Mouse (Mus musculus) thymus, postnatal 4 days (tissue): ENCODE measurements at regions not wholly inside any gene's neighbourhood (a gene's known extent, or its start where the extent isn't known, plus 50 kb on each side); places are given as distances from the start of the nearest gene placed in this dataset.

Source experiments
- DNase-seq: peaks from one replicate; pipeline ENCODE4 v3.0.0; 2021

DNA sequence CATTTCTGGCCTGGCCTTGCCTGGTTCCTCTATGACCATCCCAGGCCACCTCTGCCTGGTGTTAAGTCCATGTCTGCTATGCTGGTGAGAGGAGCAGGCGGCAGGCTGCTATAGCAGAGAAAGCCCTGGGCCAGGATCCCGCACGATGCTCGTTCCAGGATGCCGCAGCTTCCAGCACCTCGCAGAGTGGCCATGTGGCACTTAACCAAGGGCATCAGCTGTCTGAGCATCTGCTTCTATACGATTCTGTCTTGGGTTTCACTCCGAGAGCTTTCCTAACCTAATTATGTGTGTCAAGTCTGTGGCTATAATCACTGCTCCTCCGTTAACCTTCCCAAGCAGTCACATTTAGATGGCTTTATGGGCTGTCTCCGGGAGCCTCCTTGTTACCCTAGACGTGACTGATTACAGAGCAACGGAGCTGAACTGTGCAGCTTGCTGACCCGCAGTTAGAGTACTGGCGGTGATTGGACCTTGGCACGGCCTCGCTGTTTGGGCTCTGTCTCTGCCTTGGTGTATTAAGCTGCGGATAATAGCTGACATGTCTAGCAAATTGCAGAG lies 64.4 kb downstream of the Ackr3 start:
- DNase-seq: no peak

DNA sequence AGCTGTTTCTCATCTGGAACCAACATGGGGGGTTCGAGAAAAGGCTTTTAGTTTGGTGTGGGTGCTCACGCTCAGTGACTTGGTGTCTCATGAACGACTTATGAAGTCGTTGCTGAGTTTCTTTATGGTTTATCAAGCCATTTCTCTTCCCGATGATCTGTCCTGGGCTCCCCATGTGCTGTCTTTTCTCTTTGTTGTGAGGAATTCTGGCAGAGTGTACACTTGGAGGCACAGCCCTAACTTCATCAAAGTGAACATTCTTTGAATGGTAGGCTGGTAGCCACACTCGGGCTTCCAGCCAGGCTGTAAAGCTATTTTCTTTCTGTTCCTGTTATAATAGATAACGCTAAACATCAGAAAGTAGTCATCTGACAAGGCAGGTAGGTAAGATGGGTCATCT lies 65.2 kb downstream of the Ackr3 start:
- DNase-seq: no peak

DNA sequence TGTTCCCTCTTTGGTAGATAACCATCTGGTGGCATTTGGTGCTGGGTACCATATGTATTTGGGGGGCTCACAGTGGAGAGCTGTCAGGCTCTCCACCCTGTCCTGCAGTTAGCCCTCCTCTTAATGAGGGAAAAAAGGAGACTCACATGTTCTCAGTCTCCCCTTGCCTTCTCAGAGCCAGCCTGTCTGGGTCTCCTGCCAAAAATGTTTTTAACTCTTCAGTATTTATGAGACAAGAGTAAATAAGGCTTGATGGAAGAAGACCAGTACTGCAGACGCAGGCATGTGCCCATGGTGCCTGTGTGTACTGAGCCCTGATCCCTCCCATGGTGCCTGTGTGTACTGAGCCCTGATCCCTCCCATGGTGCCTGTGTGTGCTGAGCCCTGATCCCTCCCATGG lies 66.1 kb downstream of the Ackr3 start:
- DNase-seq: no peak

DNA sequence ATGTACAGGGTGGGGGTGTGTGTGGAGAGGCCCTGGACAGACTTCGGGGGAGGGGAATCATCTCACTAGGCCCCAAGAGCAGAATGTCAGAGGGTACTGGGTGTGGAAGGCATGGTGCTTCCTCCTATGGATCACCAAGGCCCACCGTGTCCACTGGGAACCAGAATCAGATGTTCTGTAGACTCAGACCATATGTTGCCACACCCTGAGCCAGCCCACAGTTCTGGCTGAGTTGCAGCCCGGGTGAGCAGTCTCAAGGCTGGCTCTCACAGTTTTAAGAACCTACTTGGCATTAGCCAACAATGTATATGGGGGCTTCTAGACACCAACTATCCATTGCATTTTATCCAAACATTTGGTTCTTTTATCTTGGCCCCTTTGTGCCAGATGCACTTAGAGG lies 67.5 kb downstream of the Ackr3 start:
- DNase-seq: no peak

DNA sequence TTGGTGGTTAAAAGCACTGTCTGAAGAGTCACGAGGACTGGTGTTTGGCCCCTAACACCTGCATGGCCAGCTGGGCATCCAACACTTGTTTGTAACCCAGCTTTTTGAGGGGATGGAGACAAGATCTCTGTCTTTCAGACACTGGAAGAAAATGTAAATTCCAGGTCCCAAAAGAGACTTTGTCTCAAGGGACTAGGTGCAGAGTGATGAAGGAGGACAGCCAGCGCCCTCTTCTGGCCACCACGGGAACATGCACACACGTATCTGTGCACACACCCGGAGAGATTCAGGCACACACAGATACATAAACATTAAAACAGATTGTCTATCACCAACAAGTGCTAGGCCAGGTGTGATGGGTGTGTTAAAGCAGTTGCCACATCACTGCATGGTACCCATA lies 68.6 kb downstream of the Ackr3 start:
- no peak for DNase-seq

DNA sequence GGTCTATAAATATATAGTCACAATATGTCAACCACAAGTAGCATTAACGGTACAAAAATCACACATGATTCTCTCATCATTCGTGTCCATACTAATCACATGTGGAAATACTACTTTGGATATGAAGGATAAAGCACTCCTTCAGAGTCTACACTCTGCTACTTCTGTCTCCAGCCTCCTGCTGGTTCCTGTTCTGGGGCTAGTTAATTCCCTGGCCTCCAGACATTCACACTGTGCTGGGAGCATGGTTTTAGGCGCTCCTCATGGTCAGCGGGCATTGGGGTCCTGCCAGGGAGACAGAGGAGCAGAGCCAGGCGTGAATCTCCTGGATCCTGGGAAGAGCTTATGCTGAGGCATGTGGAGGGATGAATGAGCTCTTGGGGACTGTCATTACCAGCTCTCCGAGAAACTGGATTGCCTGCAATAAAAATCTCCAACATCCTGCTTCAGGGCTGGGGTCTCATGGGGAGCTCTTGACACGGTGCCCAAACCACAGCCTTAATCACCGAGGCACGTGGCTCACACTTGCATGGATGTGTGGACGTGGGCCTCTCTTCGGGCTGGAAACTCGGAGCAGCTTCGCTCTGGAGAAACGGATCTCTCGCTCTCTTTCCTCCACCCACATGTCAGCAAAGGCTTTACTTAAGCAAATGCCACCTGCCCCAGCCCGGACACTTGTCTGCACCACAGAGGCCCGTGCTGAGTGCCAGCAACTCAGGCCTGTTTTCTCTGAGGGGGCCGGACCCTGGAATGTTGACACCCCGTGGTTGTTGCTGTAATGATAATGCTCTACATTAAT lies 69.2 kb downstream of the Ackr3 start:
- no peak for DNase-seq

DNA sequence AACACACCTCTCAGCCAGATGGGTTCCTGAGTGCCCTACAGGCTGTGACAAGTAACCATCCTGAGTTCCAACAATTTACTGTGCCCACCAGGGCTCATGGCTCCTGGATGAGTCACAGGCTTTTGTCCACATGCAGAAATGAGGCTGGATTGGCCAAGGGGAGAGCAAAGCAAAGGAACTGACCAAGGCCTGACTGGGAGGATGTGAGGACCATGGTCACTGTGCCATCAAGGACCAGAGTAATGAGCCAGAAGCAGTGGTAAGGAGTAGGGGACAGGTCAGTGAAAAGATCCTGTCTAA lies 69.8 kb downstream of the Ackr3 start:
- DNase-seq: no peak

DNA sequence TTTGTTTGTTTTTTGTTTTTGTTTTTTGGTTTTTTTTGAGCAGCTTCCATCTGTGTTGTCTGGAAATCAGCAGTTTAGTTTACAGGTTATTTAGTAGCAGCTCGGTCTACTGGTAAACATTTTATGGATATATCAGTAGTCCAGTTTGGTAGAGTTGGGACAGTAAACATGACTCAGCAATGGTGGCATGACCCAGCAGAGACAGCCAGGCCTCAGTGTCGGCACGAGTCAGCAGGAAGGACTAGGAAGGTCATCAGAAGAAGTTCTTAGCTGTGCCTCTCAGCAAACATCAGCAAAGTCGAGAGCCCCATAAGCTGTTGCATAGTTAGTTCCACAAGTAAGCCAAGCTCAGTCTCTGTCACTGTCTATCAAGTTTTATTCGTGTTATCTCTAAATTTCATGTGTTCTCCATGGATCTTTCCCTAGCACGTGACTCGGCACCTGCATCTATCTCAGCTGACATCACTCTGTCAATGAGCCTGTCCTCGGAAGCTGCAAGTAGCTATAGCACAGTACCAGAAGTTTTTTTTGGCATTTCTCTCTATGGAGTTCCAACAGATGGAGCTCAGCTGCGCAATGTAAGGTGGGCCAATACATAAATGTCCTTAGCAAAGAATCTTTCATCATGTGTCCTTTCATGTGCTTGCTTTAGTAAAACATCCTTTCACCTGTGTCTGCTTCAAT lies 71.3 kb downstream of the Ackr3 start:
- no peak for DNase-seq

DNA sequence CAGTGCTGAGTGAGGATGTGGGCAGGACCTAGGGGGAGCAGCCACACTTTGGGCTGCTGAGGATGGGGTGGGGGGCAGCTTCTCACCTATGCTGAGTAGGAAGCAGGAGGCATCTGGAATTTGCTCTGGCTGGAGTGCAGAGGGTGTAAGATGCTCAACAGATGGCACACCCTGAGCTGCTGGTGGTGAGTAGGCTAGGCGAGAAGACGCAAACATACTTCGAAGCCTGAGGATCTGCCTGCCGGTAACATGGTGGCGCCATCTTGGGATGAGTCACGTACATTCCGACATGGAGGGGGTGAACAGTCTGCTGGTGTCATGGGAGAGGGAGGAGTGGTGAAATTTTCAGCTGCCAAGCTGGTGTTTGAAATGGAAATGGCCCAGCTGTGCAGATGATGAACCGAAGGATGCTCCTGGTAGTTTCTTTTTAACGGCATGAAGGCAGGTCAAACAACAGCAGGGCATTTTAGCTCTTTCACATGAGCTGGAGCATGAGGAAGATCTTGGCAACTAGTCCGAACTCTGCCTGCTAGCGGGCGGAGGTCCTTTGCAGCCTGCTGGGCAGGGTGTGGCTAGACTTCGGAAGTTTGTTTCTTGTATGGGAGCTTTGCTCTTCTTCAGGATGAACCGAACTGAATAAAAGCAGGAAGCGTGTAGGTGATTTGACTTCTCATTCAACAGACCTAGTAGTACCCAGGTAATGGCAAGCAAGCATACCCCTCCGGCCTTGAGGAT lies 72.2 kb downstream of the Ackr3 start:
- no peak for DNase-seq

DNA sequence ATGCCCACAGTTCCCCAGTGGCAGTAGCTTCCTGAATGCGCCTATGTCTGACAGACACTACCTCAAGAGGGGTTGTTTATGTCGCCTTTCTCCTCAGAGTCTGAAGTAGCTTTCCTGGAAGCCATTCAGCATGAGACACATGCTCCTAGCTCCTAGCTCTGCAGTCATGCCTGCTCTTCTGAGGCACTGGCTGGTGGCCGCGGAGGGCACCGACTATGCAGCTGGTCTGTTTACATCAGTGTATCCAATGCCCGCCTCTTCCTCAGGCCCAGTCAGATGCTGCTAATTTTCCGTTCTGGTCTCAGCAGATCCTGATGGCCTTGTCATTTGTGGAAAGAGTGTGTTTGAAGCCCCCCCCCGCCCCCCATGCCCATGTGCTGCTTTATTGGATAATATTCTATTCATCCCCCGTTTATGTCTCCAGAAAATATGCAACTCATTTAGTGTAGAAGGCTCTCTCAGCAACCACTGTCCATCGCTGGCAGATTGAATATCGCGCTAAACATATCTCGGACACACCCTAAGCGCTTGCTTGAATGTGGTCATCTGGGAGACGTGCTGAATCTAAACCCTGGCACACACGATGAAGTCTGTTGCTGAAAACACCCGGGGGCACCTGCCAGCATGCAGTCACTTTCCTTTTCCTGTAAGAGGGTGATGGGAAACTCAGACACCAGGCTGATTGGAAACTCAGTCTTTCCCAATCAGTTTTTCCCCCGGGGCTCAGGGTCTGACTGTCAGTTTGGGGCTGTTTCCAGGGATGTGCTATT lies 73.9 kb downstream of the Ackr3 start:
- no peak for DNase-seq

DNA sequence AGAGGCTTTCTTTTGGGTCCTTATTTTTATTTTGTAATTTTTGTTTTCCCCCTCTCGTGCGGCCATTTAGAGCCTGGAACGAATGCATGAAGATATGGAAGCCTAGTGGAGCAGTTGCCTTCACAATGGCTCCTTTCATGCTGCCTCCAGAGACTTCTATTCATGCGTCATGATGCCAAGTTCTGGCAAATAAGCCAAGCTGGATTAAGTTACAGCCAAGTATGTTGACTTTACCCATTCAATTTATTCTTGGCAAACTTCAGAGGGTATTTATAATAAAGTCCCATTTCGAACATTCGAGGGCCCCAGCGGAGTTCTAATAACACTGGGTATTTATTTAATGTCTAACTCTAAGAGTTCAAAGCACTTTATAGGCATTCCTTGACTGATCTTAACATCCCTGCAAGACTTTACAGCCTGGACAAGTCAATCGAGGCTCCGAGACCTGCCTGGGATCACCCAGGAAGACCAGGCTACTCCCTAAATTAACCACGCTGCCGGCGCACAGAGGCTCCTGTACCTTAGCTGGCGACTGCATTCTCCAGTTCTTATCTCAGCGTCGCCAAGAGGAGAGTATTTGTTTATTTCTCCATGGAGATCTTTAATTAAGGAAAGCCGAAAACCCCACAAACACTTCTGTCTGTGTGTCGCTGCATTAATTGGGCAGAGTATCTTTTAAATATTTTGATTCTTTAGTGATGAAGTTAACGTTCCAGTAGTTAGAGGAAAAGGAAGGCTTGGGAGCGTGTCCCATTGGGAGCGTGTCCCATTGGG lies 75.5 kb downstream of the Ackr3 start:
- no peak for DNase-seq

DNA sequence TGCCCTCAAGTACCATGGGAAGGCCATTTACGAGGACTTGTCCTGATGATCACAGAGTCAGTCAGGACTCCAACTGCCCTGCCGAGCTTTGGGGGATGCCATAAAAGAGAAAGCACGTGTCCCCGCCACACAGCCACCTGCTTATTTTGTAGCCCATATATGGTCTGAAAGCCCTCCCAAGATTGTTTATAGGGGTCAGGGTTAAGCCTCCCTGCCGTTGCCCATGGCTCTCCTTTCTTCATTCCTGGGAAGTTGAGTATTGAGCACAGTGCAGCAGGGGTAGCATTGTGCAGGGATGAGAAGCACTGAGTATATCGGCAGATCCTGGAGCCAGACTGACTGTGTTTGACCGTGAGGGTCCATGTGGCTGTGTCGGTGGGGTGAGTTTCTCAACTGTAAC lies 76.4 kb downstream of the Ackr3 start:
- no peak for DNase-seq

DNA sequence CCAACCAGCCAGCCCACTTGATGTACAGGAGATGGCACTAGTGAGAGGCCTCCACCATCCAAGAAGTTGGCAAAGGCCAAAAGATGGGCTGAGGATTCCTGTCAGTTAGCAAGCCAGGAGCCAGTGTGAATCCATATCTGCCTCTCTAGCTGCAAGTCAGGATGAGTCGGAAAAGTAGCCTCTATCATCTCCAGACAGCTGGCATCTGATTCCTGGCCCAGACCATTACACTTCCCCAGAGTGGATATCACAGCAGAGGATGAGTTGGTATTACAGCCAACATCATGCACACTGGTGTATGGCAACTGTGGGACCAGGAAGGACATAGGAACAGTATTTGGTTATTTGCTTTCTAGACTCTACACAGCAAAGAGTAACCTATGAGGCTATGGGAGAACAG lies 77.5 kb downstream of the Ackr3 start:
- DNase-seq: no peak

DNA sequence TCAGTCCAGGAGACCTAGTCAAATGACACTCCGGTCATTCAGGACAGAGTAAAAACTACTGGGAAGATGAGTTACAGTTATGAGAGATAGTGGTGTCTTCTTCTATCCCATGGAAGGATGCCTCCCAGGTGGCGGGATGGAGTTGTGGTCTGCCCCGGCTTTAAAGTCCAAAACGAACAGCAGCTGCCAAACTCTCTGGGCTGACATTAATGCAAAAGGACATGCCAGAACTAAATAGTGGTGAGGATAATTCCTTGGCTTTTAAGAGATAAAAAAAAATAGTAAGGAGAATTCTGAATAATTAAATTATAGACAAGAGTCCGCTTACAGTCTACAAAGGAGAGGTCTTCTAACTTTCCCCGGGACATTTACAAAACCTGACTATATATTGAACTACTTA lies 78.2 kb downstream of the Ackr3 start:
- DNase-seq: no peak

DNA sequence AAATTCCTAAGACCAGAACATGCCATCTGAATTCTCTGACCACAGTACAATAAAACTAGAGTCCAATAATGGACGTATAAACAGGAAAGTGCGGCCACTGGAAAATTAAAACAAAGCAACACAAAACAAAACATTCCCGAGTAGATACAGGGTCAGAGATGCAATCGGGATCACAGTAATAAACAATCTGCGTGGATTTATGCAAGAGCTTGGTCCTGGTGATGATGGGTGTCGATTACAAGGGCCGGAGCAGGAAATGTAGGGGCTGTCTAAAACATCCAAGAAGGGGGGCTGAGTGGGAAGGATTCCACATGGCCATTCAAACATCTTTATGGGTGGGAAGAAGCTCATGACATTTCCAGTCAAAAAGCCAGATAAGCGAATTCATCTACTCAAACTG lies 78.6 kb downstream of the Ackr3 start:
- no peak for DNase-seq

DNA sequence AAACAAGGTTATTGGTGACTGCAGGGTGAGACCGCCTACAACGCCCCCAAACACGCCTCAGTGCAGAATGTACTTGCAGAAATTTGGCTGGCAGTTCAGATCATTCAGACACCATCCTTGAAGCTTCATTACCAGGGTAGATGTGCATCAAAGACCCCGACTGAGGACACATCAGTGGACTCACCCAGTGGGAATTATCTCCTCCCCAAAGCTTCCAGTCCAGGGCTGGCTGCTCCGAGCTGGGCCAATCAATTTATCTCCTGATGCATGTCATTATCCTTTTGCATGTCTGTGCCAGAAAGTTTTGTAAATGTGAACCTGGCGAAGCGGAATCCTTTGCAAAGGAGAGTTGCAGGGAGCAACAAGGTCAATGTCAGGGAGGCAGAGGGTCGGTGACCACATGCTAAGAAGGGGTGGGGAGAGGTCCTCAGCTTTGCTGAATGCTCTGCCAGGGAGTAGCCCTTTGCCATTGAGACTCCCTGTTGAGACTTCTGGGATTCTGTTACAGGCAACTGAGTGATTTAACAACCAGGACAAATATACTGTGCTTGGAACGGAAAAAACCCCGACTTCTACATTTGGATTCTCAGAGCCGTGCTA lies 79.5 kb downstream of the Ackr3 start:
- no peak for DNase-seq

DNA sequence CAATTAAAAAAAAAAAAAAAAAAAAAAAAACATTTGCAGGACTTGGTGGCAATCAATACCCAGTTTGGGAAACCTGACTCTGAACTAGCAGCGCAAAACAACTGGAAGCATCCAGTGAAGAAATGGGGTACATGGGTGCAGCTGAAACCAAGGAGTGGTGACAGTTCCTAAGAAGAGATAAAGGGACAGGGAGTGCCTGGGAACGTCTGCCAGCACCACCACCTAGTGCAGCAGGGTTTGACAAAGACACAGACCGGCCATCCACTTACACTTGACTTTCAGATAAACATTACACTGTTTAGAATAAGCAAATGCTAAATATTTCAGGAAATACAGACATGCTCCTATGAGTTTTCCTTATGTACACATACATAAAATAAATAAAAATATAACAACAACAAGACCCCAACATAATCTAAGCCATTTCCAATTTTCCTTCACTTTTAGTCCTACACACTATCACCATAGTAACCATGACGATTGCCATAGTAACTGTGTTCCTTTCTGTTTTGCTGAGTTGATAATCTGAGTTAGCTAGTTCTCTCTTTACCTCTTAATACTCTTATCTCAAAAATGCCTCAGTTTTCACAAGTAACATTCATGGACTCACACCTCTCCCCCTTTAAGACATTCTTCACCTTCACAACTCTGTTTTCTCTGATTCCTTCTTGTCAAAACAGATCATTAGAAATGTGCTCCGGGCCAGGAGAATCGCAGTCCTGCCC lies 80.3 kb downstream of the Ackr3 start:
- no peak for DNase-seq

DNA sequence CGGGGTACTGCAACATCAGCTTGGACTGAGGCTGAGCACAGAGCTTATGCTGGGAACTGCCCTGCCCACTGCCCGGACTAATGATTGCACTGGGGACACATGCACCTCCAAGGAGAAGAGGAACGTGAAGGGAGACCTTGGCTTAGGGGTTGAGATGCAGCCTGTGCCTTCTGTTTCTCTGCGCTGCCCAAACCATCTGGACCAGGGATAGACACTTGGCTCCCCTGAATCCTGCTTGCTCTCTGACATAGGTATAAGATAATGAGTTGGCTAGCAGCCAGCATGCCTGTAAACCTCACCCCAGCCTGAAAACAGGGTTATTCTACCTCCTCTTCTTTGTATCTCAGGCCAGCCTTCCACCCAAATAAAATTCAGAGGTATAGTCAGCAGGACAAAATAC lies 81.5 kb downstream of the Ackr3 start:
- no peak for DNase-seq

DNA sequence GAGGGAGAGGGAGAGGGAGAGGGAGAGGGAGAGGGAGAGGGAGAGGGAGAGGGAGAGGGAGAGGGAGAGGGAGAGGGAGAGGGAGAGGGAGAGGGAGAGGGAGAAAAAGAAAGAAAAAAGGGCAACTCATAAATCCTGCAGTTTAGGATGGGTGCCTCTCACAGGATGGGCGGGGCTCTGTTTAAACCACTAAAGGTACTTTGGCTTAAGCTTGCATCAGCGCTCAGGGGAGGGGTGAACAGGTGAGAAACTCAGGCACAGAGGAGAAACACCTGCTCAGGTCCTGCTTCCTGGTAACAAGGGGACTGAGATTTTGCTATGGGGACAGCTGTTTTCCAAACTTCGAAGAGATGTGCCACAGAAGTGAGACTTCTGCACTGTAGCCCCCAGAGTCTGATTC lies 83.5 kb downstream of the Ackr3 start:
- no peak for DNase-seq

DNA sequence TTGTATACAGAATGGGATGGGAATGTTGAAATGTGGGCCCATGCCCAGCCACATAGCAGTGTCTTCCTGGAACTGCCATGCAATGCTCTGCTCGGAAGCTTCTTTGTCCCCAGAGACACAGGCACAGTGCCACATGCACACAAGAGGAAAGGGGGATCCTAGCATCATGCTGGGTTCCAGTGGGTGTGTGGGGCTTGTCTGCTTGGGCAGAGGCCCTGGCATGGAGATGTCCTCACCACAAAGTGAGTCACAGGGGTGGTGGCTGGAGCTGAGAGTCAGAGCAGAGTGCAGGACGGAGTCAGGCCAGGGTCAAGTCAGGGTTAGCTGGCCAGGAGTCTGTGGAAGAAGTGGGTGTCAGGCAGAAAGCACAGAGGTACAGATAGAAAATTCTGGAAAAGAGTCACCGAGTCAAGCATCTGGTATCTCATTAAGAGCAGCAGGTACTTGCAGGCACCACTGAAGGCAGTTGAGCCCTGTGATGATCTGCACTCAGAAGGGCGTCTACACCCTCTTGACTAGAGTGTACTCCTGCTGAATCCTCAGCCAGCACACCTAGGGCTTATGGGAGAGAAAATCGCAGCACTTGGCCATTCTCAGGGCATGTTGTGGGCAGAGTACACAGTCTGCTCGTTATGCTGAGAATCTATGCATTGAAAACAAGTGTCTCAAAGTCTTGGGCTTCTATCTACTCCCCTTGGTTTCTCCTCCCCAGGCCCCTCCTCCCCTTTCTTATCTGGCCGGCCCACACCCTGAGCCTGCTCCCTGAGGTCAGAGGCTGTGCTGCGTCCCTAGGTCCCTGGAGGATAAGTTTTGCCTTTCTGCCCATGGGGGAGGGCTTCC lies 85.3 kb downstream of the Ackr3 start:
- no peak for DNase-seq
